Mouse (Mus musculus) embryonic facial prominence, embryonic 15.5 days (tissue): Measurements from ENCODE around the gene Gphb5. TPM values are rescaled to one million over a fixed set of nuclear protein-coding genes. Genes with fewer than 3 reads are reported as not detected.

ENCODE experiments used
- ATAC-seq: fragments of 200-750 bp; cut with Nextera tagmentation; 2 replicates; pipeline ENCODE4 v1.8.0; 2017; ENCODE audit warnings: low read depth, moderate TSS enrichment; ENCODE audit not compliant: insufficient number of reproducible peaks, low FRiP score, low TSS enrichment
- H3K27ac ChIP-seq: fragments of 300-500 bp; sonication (generic); replicated peaks from 2 replicates; pipeline ENCODE4 v1.5.1; 2015; ENCODE audit warnings: mild to moderate bottlenecking, inconsistent platforms
- H3K27me3 ChIP-seq: fragments of 300-500 bp; sonication (generic); 2 replicates; pipeline ENCODE4 v1.6.1; 2015; ENCODE audit warnings: inconsistent platforms
- H3K36me3 ChIP-seq: fragments of 300-500 bp; sonication (generic); 2 replicates; pipeline ENCODE4 v1.6.1; 2015; ENCODE audit warnings: mild to moderate bottlenecking, inconsistent platforms
- H3K4me1 ChIP-seq: fragments of 300-500 bp; sonication (generic); 2 replicates; pipeline ENCODE4 v1.6.1; 2015; ENCODE audit warnings: inconsistent platforms
- H3K4me2 ChIP-seq: fragments of 300-500 bp; sonication (generic); replicated peaks from 2 replicates; pipeline ENCODE4 v1.6.1; 2015; ENCODE audit warnings: mild to moderate bottlenecking, inconsistent platforms
- H3K4me3 ChIP-seq: fragments of 300-500 bp; sonication (generic); replicated peaks from 2 replicates; pipeline ENCODE4 v1.5.1; 2015; ENCODE audit warnings: mild to moderate bottlenecking, inconsistent platforms
- H3K9ac ChIP-seq: fragments of 300-500 bp; sonication (generic); 2 replicates; pipeline ENCODE4 v1.6.1; 2015; ENCODE audit warnings: inconsistent platforms
- H3K9me3 ChIP-seq: fragments of 300-500 bp; sonication (generic); replicated peaks from 2 replicates; pipeline ENCODE4 v1.6.1; 2016; ENCODE audit warnings: inconsistent platforms
- WGBS: fragments of 180-500 bp; shearing (Covaris S2); methylation state at CpG from one replicate; pipeline ENCODE4 v1.1.7; 2015; 5-methylcytosine and 5-hydroxymethylcytosine counted together
- polyA plus RNA-seq: library from polyadenylated mRNA; unstranded; fragments of >200 nt; fragmentation: Nextera tagmentation; extraction: Ambion mirVana; gene quantifications from 2 replicates; pipeline ENCODE4 v1.2.1, GENCODE M21; 2015

The Gphb5 gene
- polyA plus RNA-seq, 1 experiment from 2014 or later, result not detected

DNA sequence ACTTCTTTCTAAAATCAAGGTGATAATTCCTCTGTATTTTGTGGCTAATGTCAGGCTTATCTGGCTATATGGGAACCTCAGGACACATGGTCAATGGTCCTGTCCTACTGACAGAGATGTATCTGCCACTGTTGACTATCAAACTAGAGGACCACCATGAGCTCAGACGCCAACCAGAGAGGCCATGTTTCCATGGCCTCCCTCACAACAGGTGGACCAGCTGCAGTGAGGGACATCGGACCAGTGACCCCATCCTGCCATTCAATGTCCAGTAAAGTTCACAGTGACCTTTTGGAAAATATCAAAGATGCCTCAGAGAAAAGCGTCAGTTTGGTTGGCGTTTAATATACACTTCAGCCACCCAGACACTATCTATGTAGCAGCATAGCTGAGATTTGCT is 52.2 kb downstream of the Gphb5 start:
- ATAC-seq, result no peak
- H3K27ac ChIP-seq, result no peak overlapping the region
- no peak overlapping the region for H3K4me3 ChIP-seq
- no peaks in the 10 kb centered on the region for H3K27me3 ChIP-seq
- no peak overlapping the region for H3K4me2 ChIP-seq
- H3K9me3 ChIP-seq, result no peaks in the 10 kb centered on the region
- 96% methylated on average over 4 of the region's 4 CpGs for WGBS
- no peaks in the 10 kb centered on the region; the same call in 1 of the 2 replicates for H3K4me1 ChIP-seq
- H3K36me3 ChIP-seq, result 0 out of 2 replicates have a peak, but pooled peaks cover 4% of the 10 kb centered on the region
- no peak overlapping the region for H3K9ac ChIP-seq

DNA sequence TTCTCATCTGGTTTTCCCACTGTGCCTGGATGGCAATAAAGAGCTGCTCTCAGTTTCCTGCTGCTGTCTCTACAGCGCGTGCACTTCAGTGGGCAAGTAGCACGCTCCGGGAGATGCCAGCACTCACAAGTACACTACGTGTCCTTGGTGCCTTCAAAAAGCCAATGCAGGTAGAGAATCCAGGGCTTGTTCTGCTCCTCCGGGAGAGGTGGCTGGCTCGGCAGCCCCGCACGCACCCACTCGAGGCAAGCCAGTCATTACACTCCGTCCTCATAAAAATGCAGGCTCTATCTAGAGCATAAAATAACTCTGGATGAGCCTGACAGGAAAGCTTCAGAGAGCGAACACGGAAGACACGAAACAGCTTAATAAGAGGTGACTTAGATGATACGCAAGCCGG is 54.1 kb downstream of the Gphb5 start:
- Histone ChIP-seq H3K4me3 (no peak overlapping the region), H3K27ac (no peak overlapping the region), H3K9me3 (no peaks in the 10 kb centered on the region), H3K27me3 (no peaks in the 10 kb centered on the region), H3K9ac (no peak overlapping the region), H3K4me1 (no peaks in the 10 kb centered on the region; the same call in 1 of the 2 replicates), H3K36me3 (0 out of 2 replicates have a peak, but pooled peaks cover 4% of the 10 kb centered on the region), H3K4me2 (no peak overlapping the region)
- WGBS, result 93% methylated on average over 16 of the region's 16 CpGs
- no peak for ATAC-seq

Other genes with a start within 250 kb of the Gphb5 start
- 0.30 and 0.39 TPM in 2 replicates for gene Kcnh5, start 239.4 kb downstream of the Gphb5 start, polyA plus RNA-seq
- 62.4 and 71.3 TPM in 2 replicates for gene Rhoj, start 108.5 kb downstream of the Gphb5 start, polyA plus RNA-seq
- gene Ppp2r5e, start 179.5 kb upstream of the Gphb5 start, polyA plus RNA-seq, result 12.4 and 13.1 TPM in 2 replicates